Mouse (Mus musculus) spleen, adult 2 months (tissue): Measurements from ENCODE around the gene Sort1.

Experiments
- CTCF ChIP-seq: fragments of 200-500 bp; IDR thresholded peaks from 2 replicates; pipeline ENCODE4 v1.5.1; 2011; ENCODE audit warnings: mild to moderate bottlenecking, inconsistent platforms; ENCODE audit not compliant: insufficient read depth, insufficient read length, insufficient replicate concordance; ENCODE audit errors: extremely low read depth
- POLR2A ChIP-seq: fragments of 200-500 bp; IDR thresholded peaks from 2 replicates; pipeline ENCODE4 v1.6.1; 2011; ENCODE audit warnings: low read depth, low read length, inconsistent platforms

DNA sequence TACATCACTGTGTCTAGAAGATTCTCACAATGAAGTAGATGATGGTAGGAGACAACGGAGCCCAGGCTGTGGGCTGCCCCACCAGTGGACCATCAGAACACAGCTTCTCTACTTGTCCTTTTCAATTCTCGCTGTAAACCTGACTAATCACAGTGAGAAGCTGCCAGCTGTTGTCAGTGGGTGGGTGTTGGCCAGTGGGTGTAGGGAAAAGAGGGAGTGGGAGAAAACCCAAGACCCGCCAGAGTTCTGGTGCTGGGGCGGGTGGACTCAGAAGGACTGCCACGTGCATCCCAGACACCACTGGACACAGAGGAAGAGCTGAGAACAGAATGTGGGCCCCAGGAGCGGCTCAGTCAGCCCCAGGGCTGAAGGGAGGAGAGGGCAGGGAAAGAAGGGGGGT, 46.9 kb downstream of the Sort1 start:
- no peak for TF ChIP-seq POLR2A
- TF ChIP-seq CTCF: no peak
